Mouse (Mus musculus) kidney, adult 8-10 months (tissue): Measurements from ENCODE around the gene Srek1ip1.
A peak's percentile ranks its signal among the peaks of the same experiment; 100 is the strongest.

Experiments used
- DNase-seq, 2 experiments: peaks; one replicate each; pipeline ENCODE4 v3.0.0; 2022

The Srek1ip1 gene

DNA sequence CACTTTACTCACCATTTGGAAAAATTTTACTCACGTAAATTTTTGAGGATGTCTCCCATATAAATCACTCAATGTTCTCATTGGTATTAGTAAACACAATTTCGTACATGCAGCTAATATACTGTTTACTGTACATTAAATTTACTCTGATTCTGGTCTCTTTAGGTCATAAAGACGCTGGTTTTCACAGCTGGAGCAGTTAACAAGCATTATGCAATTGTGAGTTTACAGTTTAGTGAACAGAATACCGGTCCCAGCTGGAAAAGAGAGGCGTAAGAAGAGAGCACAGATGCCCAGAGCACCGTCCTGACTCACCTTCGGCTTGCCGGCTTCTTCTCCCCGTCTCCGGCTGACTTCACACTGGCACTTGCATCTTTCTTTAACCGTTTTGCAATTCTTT lies at the start of gene Srek1ip1:
Srek1ip1 (plus strand) TSS at position 301 of the 400 bp plus-strand sequence.
- no peak for DNase-seq

DNA sequence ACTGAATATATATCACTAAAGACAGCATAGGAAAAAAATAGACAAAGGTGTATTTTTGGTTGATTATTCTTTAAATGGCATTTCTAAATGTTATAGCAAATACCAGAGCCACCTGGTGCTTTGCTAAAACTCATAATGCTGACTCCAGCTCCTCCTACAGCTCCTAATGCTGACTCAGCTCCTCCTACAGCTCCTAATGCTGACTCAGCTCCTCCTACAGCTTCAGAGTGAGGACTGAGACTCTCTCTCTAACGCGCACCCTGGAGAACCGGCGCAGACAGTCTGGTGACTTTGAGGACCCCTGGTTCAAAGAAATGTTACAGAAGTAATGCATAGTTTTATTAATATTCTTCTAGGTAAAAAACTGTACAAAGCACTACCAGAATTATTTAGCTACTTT lies 49.4 kb upstream of the Srek1ip1 start:
- DNase-seq: no peak

DNA sequence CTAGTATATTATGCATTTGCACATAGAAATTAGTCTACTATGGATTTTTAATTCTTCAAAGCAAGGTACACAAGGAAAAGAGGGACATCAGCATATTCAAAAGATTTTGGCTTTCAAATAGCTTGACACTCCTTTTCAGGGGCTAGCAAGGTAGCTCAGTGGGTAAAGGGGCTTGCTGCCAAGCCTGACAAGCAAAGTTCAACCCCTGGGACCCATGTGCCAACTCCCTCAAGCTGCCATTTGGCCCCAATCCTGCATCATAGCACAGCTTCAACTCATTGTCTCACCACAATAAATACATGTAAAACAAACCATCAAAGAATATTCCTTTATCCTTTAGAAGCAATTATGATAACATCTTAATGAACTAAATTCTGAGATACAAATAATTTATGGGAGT lies 45.3 kb upstream of the Srek1ip1 start:
- no peak for DNase-seq

DNA sequence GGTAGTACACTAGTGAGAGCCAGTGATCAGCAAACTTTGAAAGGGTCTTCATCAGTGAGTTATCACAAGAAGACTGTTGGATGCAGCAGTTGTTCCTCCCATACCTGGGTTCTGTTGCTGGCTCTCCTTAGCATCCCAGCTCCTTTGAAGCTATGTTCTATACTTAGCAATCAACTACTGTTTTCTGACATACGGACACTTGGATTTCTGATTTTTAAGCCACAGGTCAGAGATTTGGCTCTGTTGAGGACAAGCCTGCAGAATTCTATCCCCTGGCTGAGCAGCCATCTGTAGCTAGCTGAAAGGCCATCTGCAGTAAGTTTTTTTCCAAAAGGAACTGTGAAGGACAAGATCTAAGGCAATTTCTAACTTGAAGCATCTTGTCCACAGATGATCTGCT lies 32.9 kb upstream of the Srek1ip1 start:
- DNase-seq: no peak

DNA sequence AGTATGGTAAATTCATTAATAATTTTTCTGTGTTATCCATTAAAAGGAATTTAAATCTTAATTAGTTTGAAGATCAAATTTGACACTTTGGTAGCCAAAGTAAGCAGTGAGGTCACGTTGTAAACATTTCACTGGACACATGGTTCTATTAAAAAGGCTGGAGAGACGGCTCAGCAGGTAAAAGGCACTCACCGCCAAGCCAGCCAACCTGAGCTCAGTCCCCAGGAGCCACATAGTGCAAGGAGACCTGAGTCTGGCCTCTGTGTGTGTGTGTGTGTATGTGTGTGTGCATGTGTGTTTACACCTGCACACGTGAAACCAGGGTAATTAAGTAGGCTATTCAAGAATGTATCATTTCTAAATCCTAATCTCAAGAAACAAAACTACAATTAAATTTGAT lies 29.9 kb upstream of the Srek1ip1 start:
- DNase-seq: no peak

DNA sequence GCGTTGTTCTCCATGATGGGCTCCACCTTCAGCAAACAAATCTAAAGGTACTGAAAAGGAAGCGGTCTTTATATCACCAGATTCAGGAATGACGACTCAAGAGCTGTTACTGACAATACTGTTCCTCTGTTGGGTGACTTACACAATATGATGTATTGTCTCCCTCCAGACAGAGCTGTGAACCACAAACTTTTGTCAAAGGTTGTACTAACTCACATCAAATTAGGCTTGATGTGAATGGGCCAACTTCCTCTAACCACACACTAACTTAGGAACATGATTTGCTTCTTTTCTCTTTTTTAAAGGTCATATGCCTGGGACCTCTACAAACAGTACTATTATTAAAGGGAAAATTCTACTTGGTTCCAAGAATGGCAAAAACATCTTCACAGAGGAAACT lies 29.1 kb upstream of the Srek1ip1 start:
- no peak for DNase-seq

DNA sequence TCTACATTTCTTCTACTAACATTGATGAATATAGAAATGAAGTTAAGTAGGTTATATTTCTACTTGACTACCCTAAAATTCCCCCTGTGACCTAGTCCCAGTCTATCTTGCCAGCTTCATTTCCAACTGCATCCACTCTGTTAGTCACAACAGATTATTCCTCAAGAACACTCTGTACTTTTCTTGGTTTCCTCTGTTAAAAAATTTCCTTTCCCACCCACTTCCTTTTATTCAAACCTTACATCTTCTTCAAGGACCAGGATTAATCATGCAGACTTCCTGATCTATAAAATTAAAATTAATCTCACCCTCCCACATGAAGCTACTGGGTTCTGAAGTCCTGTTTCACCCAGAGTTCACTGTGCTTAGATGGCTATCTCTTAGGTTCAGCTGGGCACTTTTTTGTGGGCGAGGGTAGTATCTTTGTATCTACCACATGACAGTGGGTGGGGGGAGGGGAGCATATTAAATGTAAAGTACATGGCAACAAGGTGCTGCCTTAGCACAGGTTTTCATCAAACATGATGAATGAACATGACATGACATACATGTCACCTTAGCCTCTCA lies 13.1 kb upstream of the Srek1ip1 start:
- DNase-seq: no peak

DNA sequence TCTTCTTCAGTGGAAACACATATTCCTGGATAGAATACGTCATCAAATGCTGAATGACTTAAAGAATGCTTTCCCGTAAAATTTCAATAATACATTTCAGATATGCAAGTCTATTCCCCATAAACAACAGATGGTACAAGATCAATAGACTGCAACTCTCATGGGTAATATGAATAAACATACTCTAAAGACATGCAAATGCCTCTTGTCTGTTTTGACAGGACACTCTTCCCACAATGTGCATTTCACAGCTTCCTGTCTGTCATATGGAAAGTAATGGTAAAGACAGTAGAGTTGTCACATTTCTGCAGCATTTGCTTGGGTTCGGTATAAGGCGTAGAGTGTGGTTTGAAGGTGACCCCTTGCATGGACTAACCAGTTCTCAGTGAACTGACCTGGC lies 5.0 kb upstream of the Srek1ip1 start:
- DNase-seq: no peak

DNA sequence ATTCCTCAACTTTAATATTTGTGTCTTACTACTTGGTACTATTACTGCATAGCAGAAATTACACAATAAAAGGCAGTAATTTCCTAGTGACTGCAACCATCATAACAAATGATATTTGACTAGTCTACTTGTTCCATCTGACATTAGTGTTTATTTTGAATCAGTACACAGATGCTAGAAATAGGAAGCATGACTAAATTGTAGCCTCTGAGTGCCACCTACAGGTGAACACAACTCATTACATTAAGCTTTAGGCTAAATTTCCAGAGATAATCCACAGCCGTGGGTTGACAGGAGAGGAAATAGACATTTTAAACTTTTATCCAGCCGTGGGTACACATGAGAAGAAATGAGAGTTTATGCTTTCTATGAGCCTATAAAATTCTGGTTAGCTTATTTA lies 2.6 kb upstream of the Srek1ip1 start:
- DNase-seq: peak; percentile 6 to 19

DNA sequence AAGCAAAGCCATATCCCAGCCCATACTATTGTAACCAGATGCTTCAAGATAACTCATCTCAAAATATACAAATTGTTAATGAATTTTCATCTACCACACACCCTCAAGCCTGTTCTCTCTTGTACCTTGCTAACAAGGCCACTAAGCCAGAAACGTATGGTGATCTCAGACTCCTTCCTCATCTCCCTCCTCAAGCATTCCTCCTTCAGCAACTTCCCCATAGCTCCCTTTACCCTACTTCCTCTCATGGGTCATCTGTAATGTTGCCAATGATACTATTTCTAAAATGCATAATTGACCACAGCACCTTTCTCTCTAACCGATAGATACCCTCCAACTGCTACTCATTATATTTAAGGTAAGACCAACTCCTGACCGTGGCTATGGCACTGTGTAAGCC lies 2.1 kb downstream of the Srek1ip1 start:
- no peak for DNase-seq

DNA sequence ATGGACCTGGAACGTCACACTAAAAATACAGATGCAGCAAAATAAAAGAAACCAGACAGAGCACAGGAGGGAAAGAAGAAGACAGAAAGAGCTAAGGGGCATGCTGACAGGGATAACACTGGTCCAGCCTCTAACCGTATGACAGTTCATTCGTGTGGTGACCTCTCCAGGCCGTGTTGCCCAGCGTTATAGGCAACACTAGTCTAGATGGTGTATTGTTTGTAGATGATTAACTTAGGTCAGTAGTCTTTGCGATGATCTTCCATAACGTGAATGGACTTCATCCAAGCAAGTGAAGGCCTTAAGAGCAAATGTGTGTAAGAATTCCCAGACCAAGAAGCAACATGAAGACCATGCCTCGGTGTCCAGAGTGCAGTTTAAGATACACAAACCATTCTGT lies 6.8 kb downstream of the Srek1ip1 start:
- DNase-seq: no peak

DNA sequence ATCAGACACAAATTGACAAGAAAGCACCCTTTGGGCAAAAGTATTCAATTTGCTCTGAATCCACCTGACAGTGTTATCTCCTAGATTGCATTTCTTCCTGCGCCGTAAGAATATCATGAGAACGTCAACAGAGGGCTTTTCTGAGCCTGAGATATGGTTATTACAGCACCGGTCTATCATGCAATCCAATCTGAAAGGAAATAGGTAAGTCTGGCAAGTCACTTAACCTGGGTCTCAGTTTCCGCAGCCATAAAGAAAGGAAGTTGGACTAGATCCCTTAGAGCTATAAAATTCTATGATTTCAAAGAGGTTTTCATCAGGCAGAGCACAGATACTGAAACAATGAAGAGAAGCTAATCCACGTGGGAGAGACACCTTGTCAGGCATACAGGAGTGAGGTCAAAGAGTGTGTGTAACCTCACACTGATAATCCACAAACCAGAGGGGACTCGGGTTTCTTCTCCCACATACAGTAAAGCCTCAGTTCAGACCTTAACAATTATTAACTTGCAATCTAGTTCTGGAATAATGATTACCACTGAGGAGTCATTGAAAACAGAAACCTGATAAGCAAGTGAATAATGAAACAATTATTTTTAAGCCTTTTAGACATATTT lies 7.4 kb downstream of the Srek1ip1 start:
- DNase-seq: no peak

DNA sequence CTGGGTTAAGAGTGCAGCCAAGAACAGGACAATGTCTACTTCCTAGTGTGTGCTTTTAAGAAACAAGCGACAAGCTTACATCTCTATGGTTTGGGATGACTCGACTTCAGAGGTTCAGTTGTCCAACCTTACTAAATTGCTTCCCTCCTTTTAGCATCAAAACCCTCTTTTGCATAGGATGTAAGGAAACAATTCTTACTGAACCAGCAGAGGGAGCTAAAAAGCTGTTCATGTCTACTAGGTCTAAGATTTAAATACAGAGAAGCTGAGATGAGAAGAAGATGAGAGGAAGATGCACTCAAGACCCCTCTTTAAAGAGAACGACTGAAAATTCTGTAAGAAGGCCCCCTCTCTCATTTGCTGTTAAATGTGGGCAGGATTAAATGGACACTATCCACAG lies 13.4 kb downstream of the Srek1ip1 start:
- no peak for DNase-seq

DNA sequence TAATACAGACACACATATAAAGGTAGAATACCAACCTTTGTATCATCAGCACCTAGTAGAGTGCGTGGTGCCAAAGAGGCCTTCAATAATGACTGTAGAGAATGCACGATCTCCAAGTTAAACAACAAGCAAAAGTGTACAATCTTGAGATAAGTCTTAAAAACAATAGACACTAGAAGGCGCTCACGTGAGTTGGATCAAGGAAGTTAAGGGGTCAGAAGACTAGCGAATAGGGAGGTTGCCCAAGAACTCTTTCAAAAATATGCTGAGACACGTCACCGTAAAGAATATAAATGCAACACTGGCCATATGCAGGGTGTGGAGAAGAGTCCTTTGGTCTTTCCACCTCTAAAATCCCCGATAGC lies 24.0 kb downstream of the Srek1ip1 start:
- DNase-seq: peak; percentile 10 to 18

DNA sequence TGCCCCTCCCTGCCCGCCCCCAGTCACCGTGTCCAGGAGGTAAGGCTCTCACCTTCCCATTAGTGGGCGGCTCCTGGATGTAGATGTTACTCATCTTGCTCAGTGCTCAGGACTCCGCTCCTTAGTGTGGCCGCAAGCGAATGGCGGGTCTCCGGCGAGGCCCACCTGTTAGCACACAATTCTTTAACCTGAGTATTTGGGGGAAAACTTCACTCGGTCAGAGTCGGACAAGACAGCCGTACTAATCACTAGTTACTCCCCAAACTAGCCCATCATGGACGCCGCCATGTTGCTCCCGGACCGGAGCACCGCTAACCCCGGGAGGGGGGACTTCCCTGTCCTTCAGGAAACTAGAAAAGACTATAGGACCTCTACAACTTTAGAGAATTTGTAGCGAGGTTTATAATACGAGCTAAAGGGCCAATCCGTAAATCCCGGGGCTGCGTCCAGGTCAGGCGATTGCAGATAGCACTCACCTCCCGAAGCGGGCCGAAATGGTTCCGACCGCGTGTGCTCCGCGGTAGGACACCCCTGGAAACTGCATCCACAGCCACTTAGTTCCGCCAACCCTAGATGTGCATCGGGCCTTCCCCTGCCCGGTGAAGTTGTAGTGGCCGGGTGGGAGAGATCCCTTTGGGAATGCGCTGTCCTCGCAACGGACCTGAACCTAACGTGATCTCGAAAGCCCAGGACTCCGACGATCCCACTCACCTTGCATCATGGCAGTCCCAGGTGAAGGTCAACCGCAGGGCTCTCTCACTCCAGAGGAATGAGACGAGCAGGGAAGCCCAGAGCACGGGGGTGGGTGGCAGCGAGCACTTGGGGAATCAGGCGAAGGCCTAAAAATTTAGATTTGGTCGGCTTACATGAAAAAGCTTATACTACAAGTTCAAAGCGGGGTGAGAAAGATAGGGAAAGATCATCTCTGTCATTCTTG lies 24.6 kb downstream of the Srek1ip1 start, which contains the start of gene Cwc27:
Cwc27 (minus strand) TSS at position 508 of the 937 bp plus-strand sequence.
- peak; percentile 71 to 80 for DNase-seq

DNA sequence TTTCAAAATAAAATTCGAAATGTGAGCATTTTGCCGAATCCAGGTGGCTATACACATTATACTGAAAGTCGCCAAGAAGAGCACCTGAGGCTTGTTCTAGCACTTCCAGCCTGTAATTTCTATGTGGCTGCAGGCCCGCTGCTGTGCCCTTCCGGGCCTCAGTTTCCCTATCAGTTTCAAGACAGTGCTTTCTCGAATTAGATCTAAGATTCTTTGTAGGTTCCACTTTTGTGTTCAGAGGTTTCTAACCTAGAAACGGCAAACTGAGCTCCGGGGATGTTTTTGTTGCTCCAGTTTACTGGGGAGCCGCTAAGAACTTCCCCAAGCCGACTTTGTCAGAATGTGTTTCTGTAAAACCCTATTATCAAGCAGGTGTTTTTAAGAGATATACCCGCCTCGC lies 25.4 kb downstream of the Srek1ip1 start:
- DNase-seq: peak in 1 of 2 experiments; percentile 4

DNA sequence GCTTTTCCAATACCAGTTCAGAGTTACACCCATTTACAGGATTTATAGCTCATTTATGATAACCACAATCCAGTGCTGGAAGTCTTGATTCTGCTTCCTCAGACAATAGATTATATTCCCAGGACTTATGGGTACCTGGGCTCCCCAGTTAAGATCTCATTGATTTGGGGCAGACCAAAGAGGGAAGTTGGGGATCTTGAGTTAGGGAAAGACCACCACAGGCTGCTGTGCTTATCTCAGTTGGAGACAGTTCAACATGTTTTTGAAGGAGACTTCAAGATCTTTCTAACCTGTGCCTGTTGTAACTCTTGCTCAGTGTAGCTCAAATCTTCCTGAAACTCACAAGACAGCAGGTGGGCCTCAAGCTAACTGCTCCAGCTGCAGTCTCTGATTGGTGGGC lies 28.9 kb downstream of the Srek1ip1 start:
- no peak for DNase-seq

DNA sequence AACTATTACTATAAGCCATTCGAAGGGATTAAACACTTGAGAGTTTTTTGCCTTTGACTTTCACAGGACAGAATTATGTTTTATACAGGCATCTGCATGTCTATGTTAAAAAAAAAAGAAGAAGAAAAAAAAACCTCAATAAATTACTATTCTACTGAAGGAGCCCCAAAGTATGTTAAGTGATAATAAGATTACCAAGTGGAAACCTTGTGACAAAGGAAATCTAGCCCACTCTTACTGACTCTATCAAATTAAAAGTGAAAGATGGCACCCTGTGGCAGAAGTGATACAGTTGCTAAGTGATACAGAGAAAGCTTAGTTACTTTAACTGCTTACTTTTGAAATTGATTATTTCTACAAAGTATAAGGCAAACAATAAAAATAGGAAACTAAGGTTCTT lies 29.6 kb downstream of the Srek1ip1 start:
- no peak for DNase-seq

DNA sequence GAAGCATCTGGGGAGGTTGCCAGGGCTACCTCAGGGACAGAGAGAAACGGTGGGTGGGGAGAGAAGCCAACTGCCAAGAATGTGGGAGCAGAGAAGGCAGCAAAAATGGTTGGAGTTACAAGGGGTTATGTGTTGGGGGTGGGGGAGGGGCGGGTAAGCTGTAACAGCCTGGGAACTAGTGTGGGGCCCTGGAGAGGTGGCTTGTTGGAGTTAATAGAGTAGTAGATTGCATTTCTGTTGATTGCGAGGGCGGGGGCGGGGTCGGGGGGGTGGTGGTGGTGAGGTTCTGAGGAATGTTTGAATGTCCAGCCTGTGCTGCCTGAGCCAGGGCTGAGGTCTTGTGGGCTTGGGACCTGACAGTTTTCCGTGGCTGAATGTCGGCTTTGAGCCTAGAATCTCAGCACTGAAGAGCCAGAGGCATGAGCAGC lies 30.1 kb downstream of the Srek1ip1 start:
- no peak for DNase-seq

DNA sequence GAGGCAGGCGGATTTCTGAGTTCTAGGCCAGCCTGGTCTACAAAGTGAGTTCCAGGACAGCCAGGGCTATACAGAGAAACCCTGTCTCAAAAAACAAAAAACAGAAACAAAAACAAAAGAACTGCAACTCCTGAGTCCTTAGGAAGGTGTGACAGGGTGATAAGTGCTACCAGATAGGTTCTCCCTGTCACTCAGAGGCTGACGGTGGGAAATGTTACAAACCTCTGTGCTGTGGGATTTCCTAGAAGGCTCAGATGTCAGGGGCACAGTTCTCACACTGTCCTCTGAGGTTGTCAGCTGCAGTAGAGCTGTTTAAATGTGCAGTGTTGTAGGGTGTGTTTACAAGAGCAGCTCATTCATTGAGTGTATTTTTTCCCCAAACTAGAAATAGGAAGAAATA lies 33.2 kb downstream of the Srek1ip1 start:
- DNase-seq: no peak

DNA sequence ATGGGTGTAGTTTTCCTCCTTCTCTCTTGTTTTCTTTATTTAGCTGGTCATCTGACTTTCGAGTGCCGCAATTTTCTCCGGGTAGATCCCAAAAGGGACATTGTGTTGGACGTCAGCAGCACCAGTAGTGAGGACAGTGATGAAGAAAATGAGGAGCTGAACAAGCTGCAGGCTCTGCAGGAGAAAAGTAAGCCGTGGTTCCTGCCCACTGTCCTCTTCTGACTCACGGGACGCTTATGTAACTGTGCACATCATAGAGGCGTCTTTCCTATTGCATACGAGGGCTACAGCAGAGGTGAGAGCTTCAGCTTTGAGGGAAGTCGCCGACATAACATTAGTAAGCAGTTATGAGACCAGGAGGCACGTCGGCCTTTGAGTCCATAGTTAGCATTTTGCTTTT lies 40.5 kb downstream of the Srek1ip1 start:
- no peak for DNase-seq

DNA sequence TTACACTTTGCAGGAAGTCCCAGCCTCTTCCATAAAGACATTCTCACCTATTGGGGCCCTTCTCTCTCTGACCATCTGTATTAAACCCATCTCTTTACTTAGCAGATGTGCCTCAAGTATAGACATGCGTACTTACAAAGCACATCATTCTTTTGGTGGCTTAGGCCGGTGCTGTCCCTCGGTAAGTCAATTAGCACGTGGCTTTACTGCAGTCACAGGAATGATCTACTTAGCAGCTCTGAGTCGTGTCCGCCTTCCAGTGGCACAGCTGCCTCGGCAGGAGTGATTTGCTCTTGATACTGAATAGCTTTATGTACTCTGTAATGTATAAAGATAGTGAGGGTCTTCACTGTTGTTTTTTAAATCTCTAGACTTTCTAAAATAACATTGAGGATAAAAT lies 45.3 kb downstream of the Srek1ip1 start:
- DNase-seq: no peak

DNA sequence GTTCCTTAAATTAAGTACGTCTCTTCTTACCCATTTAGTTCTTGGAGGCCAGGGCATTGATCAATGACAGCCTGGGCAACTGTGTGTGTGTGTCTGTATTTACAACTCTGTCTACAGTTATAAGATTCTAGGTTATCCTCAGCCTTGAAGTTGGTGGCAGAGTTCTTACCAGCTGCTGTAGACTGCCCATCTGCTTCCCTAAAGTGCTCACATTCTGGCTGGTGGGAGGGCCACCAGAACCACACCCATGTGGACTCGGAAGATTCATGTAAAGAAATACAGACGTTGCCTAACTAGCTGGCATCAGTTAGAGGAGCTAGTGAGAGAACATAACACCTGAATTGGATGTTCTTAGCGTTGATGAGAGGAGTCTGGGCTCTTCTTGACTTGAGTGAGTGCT lies 49.7 kb downstream of the Srek1ip1 start:
- no peak for DNase-seq
